ENCODE assay signal across 29 mouse cellular contexts in genomic region chr7:107714067-107714466, GRCm38 (mm10). TPM values are rescaled to one million over a fixed set of nuclear protein-coding genes. Genes with fewer than 3 reads are reported as not detected.
"Had no signal": no experiment of that assay in that cellular context is flagged by ENCODE, and none has a peak within 500 bp of the region (broad histone marks: within the 10 kb centered on the region; RNA-seq: fewer than 3 reads in every experiment).

No protein-coding gene starts in this region.

- H3K27ac ChIP-seq: embryonic facial prominence, embryonic 10.5 days; embryonic facial prominence, embryonic 12.5 days; embryonic facial prominence, embryonic 13.5 days; embryonic facial prominence, embryonic 15.5 days; forebrain, embryonic 10.5 days; forebrain, embryonic 12.5 days; forebrain, embryonic 13.5 days; forebrain, embryonic 15.5 days; gastrocnemius, adult 2 months; heart, adult 2 months had no signal

- H3K36me3 ChIP-seq: forebrain, embryonic 10.5 days; forebrain, embryonic 12.5 days; forebrain, embryonic 15.5 days had no signal

- H3K9me3 ChIP-seq: embryonic facial prominence, embryonic 10.5 days; embryonic facial prominence, embryonic 12.5 days; embryonic facial prominence, embryonic 13.5 days; embryonic facial prominence, embryonic 15.5 days; forebrain, embryonic 10.5 days; forebrain, embryonic 12.5 days; forebrain, embryonic 13.5 days; forebrain, embryonic 15.5 days had no signal

- DNase-seq: cerebellum, adult 18-20 months; cerebellum, adult 2 months; cerebellum, adult 8-10 months; cerebellum, adult 9-10 months; cerebellum, adult 9-11 months; cerebellum, postnatal 10 days; cerebellum, postnatal 14 days; cerebellum, postnatal 25 days; cerebellum, postnatal 36 days; embryo, embryonic 11 days; forebrain, postnatal 0 days; gastrocnemius, adult 2 months; gastrocnemius, postnatal 10 days; gastrocnemius, postnatal 14 days; gastrocnemius, postnatal 25 days; gastrocnemius, postnatal 36 days; heart, adult 18-20 months; heart, adult 2 months had no signal

- ATAC-seq: forebrain, embryonic 13.5 days; forebrain, embryonic 14.5 days; forebrain, embryonic 15.5 days; forebrain, embryonic 16.5 days; forebrain, postnatal 0 days had no signal

- H3K4me3 ChIP-seq: embryonic facial prominence, embryonic 10.5 days; embryonic facial prominence, embryonic 12.5 days; embryonic facial prominence, embryonic 13.5 days; embryonic facial prominence, embryonic 15.5 days; erythroblast, embryonic 14.5 days; forebrain, embryonic 10.5 days; forebrain, embryonic 12.5 days; forebrain, embryonic 13.5 days; forebrain, embryonic 15.5 days; gastrocnemius, adult 2 months; heart, adult 2 months had no signal

- H3K4me2 ChIP-seq: embryonic facial prominence, embryonic 12.5 days; embryonic facial prominence, embryonic 13.5 days; embryonic facial prominence, embryonic 15.5 days; forebrain, embryonic 12.5 days; forebrain, embryonic 13.5 days; forebrain, embryonic 15.5 days had no signal

- H3K9ac ChIP-seq: embryonic facial prominence, embryonic 12.5 days; embryonic facial prominence, embryonic 13.5 days; embryonic facial prominence, embryonic 15.5 days; forebrain, embryonic 12.5 days; forebrain, embryonic 13.5 days; forebrain, embryonic 15.5 days; forebrain, postnatal 0 days had no signal

- H3K4me1 ChIP-seq: forebrain, embryonic 12.5 days; forebrain, embryonic 13.5 days; forebrain, embryonic 15.5 days had no signal

- H3K27me3 ChIP-seq: embryonic facial prominence, embryonic 12.5 days; embryonic facial prominence, embryonic 13.5 days; embryonic facial prominence, embryonic 15.5 days; forebrain, embryonic 12.5 days; forebrain, embryonic 13.5 days; forebrain, embryonic 15.5 days had no signal

RNA-seq across cellular contexts. Expression of gene Cyb5r2, which starts 43.8 kb away (rescaled TPM):
- polyA plus RNA-seq: erythroblast, embryonic 14.5 days; forebrain, embryonic 12.5 days; forebrain, embryonic 13.5 days; forebrain, embryonic 14.5 days; forebrain, embryonic 15.5 days had no signal
